Mouse (Mus musculus) lung, adult 2 months (tissue): ENCODE data around the gene Gm42674.

ENCODE experiments used
- CTCF ChIP-seq: fragments of 200-500 bp; IDR thresholded peaks from 2 replicates; pipeline ENCODE4 v1.5.1; 2011; ENCODE audit warnings: mild to moderate bottlenecking, low read length, control low read depth; ENCODE audit not compliant: insufficient read depth
- POLR2A ChIP-seq: fragments of 200-500 bp; IDR thresholded peaks from 2 replicates; pipeline ENCODE4 v1.6.1; 2011; ENCODE audit warnings: low read depth, mild to moderate bottlenecking, control low read depth, low read length, borderline replicate concordance; ENCODE audit errors: extremely low read depth

- TF ChIP-seq CTCF (no peak), POLR2A (no peak)
These were observed 47.3 kb downstream of the Gm42674 start for GRCm38 (mm10) chr3:90648981-90649380.
